Mouse (Mus musculus) ES-E14 (cell line): ENCODE measurements around the gene Slc12a5.

ENCODE experiments used
- CHD2 ChIP-seq: IDR thresholded peaks from 2 replicates; pipeline ENCODE4 v1.6.1; 2014; ENCODE audit warnings: mild to moderate bottlenecking, low read depth, low read length, inconsistent platforms
- MAFK ChIP-seq: IDR thresholded peaks from 2 replicates; pipeline ENCODE4 v1.6.1; 2014; ENCODE audit warnings: mild to moderate bottlenecking, low read depth, low read length, inconsistent platforms; ENCODE audit not compliant: insufficient read depth

DNA sequence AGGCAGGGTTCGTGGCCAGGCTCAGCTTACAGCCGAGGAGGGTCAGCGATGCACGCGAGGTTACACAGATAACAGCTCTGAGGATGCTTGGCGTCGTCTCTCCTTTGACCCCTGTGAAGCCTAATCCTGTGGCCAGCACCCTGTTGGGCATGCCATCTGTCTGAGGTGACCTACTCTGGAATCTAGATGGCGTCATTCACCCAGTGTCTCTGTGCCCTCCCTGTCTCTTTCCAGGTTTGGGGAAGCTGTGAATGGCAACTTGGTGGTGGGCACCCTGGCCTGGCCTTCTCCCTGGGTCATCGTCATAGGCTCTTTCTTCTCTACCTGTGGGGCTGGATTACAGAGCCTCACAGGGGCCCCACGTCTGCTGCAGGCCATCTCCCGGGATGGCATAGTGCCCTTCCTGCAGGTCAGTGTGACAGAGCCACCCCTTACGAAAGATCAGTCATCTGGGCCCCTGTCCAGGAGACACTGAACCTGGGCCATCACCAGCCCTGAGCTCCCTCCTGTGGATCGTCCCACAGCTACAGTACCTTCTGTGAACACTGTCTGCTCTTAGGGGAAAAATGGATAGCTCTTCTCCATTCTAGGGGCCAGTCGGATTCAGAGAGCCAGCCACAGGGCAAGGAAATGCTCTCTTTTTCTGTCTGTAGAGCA is 25.9 kb downstream of the Slc12a5 start:
- TF ChIP-seq MAFK: no peak
- TF ChIP-seq CHD2: no peak
